Mouse (Mus musculus): ENCODE results near the gene Fos.

DNA sequence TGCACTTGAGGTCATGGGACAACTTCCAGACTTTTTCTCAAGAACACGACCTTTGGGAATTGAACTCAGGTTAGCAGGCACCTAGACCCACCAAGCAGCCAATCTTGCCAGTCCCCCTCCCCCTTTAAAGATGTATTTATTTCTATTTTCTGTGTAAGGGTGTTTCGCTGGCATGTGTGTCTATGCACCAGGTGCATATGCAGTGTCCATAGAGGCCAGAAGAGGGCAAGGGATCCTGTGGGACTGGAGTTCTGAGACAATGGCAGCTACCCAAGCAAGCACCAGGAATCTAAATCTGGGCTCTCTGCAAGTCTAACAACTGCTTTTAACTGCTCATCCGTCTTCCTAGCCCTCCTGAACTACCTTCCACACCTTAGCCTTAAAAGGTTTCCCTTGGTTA, 4.1 kb downstream of the Fos start:
- no peak for TF ChIP-seq CTCF (conservative IDR thresholded peaks at IDR 0.05; ENCODE audit: low read length)
- TF ChIP-seq NANOG (IDR thresholded peaks at IDR 0.05; ENCODE audit: borderline replicate concordance, low read length), result no peak
- no peak for TF ChIP-seq POU5F1 (IDR thresholded peaks at IDR 0.05; ENCODE audit: borderline replicate concordance, low read length)
